Mouse (Mus musculus) natural killer cell, adult 2 months (primary cell): ENCODE data around the gene Meis2.

Source experiments
- DNase-seq, 2 experiments: peaks; one replicate each; pipeline ENCODE4 v3.0.0; 2022; ENCODE audit warnings: low spot score in 2 of 2

The Meis2 gene

GRCm38 (mm10) chr2:116065570-116066005 is at the start of gene Meis2:
Meis2 (minus strand) TSS chr2:116065839.
- no peak for DNase-seq

- DNase-seq, result no peak
Measured at GRCm38 (mm10) chr2:116106194-116106593, 40.6 kb upstream of the Meis2 start.

- DNase-seq, result no peak
Measured at GRCm38 (mm10) chr2:116105179-116105578, 39.5 kb upstream of the Meis2 start.

GRCm38 (mm10) chr2:116103411-116103996 is 37.9 kb upstream of the Meis2 start:
- DNase-seq, result no peak

GRCm38 (mm10) chr2:116101221-116101620 is 35.6 kb upstream of the Meis2 start:
- peak in 1 of 2 experiments; percentile 1 for DNase-seq

GRCm38 (mm10) chr2:116080961-116081360 is 15.3 kb upstream of the Meis2 start:
- no peak for DNase-seq

GRCm38 (mm10) chr2:116078841-116079240 is 13.2 kb upstream of the Meis2 start:
- DNase-seq, result no peak

GRCm38 (mm10) chr2:116077716-116078115 is 12.1 kb upstream of the Meis2 start:
- no peak for DNase-seq

GRCm38 (mm10) chr2:116076752-116077480 is 11.3 kb upstream of the Meis2 start:
- DNase-seq, result no peak

GRCm38 (mm10) chr2:116075902-116076301 is 10.3 kb upstream of the Meis2 start:
- no peak for DNase-seq

- no peak for DNase-seq
Measured at GRCm38 (mm10) chr2:116075477-116075876, 9.8 kb upstream of the Meis2 start.

GRCm38 (mm10) chr2:116074726-116075440 is 9.2 kb upstream of the Meis2 start:
- no peak for DNase-seq

- no peak for DNase-seq
Measured at GRCm38 (mm10) chr2:116074061-116074460, 8.4 kb upstream of the Meis2 start.

GRCm38 (mm10) chr2:116073311-116073904 is 7.8 kb upstream of the Meis2 start:
- no peak for DNase-seq

GRCm38 (mm10) chr2:116072706-116073105 is 7.1 kb upstream of the Meis2 start:
- DNase-seq, result no peak

- no peak for DNase-seq
Measured at GRCm38 (mm10) chr2:116072321-116072640, 6.6 kb upstream of the Meis2 start.

GRCm38 (mm10) chr2:116071571-116072320 is 6.1 kb upstream of the Meis2 start:
- no peak for DNase-seq

- no peak for DNase-seq
Measured at GRCm38 (mm10) chr2:116070614-116071425, 5.2 kb upstream of the Meis2 start.

- no peak for DNase-seq
Measured at GRCm38 (mm10) chr2:116069451-116070225, 4.0 kb upstream of the Meis2 start.

- no peak for DNase-seq
Measured at GRCm38 (mm10) chr2:116068901-116069300, 3.3 kb upstream of the Meis2 start.
